Mouse (Mus musculus): Measurements from ENCODE around the gene Cope.

Gene Cope

DNA sequence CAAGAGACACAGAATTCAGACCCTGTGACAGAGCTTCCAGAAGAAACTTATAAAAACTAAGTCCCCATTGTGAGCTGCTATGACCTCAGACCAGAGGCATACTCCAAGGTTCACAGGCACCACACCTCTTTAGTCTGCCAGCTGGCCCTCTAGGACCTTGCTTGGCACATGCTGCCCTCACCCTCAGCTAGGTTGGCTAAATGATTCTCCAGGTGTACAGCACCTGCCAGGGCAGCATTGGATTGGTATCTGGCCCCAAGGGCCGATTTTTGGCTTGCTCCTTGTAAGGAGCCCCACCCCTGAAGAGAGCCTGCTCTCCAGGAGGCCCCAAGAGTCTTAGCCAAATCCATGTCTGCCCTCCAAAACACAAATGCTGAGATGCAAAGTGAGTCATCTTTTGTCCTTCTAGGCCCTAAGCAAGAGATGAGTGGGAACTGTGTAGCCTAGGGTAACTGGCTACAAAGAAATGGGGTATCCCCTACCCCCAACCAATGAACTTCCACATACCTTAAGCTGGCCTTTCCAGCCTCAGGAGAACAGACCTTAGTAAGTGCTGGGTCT is 45.6 kb downstream of the Cope start:
- DNase-seq (ENCODE audit: low spot score), result no peak

- no peak for DNase-seq (ENCODE audit: low spot score)
These were observed 49.0 kb downstream of the Cope start for GRCm38 (mm10) chr8:70351035-70351999.

DNA sequence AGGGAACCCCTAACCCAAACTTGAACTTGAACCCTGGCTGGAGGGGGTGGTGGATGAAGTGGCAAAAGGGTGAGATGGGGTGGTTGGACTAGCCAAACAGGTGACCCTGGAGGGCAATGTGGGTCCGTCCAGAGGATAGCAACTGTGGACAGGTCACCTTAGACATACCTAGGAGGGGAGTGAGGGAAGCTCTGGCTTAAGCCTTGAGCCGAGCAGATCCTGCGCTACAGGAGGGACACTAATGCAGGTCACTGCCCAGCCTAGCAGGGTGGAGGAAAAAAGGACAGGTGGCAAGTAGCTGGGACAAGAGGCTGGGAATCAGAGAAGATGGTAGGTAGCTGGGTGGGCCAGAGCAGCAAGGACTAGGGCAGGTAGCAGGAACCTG is 49.7 kb downstream of the Cope start:
- DNase-seq (ENCODE audit: low spot score), result no peak

- no peak for DNase-seq (ENCODE audit: low spot score)
These were observed 50.4 kb downstream of the Cope start for GRCm38 (mm10) chr8:70352657-70353151.

- peak; percentile 98 for DNase-seq (ENCODE audit: low spot score)
These were observed 51.0 kb downstream of the Cope start, which contains the start of gene Upf1 for GRCm38 (mm10) chr8:70353194-70353817. Gene Upf1 (minus strand): TSS chr8:70353278.

GRCm38 (mm10) chr8:70354004-70354403 is 51.7 kb downstream of the Cope start:
- DNase-seq (ENCODE audit: low spot score), result no peak

DNA sequence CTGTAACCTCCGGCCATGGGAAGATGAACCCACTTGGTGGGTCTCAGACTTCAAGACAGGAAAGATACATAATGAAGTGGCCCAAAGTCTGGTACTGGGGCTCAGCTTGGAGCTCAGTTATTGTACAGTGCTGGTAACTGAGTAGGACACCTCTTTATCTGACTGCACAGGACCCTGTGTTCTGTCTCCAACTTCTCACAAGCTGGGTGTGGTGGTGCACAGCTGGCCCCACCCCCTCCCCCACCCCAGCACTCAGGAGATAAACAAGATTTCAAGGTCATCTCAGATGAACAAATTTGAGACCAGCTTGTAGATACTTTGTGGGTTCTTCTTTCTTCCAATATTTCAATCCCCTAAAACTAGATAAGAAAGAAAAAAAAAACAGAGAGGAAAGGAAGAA is 53.8 kb downstream of the Cope start:
- no peak for DNase-seq (ENCODE audit: low spot score)

DNA sequence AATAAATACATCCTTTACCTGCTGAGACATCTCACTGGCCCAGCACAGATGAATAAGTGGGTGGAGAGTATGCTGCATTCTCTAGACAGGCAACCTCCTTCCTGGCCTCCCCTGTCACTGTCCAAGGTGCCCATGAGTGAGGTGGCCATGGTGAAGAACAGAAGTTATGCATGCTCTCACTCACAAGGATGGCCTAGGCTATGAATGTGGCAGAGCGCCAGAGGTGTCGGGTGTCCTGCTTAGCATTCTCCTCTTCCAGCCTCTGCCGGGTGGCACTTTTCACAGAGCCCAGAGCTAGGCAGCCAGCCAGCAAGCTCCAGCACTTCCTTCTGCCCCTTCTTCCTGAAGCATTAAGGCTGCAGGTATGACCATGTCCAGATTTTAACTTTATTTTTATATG is 57.1 kb downstream of the Cope start:
- no peak for DNase-seq (ENCODE audit: low spot score)

DNA sequence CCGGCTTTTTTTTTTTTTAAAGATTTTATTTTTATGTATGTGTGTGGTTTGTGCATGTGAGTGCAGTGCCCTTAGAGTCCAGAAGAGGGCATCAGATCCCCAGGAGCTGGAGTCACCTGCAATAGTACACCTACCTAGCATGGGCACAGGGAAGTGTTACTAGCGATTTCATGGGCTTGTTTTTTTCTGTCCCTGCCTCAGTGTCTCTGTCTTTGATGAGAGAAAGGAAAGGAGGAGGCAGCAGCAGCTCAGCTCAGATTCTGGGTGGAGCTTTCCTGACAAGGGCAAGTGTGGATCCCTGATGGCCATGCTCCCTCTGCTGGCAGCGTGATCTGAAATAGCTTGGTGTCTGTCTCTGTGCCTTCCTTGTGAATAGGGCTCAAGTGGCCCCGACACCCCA is 58.5 kb downstream of the Cope start:
- DNase-seq (ENCODE audit: low spot score), result no peak

GRCm38 (mm10) chr8:70361484-70362032 is 59.2 kb downstream of the Cope start:
- DNase-seq (ENCODE audit: low spot score), result no peak
